Mouse (Mus musculus): ENCODE data around the gene Csgalnact2. TPM values are rescaled to one million over a fixed set of nuclear protein-coding genes. Genes with fewer than 3 reads are reported as not detected.

The Csgalnact2 gene
- polyA plus RNA-seq, 1 experiment from 2014 or later: 8.4 TPM

GRCm38 (mm10) chr6:118064968-118065530, 73.9 kb downstream of the Csgalnact2 start:
- no peak overlapping the region for H3K27ac ChIP-seq (ENCODE audit: low read depth, low read length)
- H3K36me3 ChIP-seq (ENCODE audit: control insufficient read depth, insufficient read depth, low read length): no peaks in the 10 kb centered on the region
- ATAC-seq (ENCODE audit: insufficient read depth, low FRiP score, low TSS enrichment): peak; percentile 45; the same call in 1 of the 2 replicates
- 7% methylated on average over 7 of the region's 7 CpGs for WGBS
- H3K9ac ChIP-seq (ENCODE audit: low read length): no peak overlapping the region
- H3K4me2 ChIP-seq (ENCODE audit: low read depth): no peak overlapping the region
- H3K4me1 ChIP-seq (ENCODE audit: control insufficient read depth, insufficient read depth, low read length): peaks cover 14% of the 10 kb centered on the region
- H3K4me3 ChIP-seq (ENCODE audit: low read depth, low read length): no peak overlapping the region
- H3K9me3 ChIP-seq (ENCODE audit: control insufficient read depth, low read length): no peaks in the 10 kb centered on the region
- peak; percentile 76 for DNase-seq (ENCODE audit: low spot score)
- peaks cover 16% of the 10 kb centered on the region; the same call in 1 of the 2 replicates for H3K27me3 ChIP-seq (ENCODE audit: control insufficient read depth, insufficient read depth, low read length)

GRCm38 (mm10) chr6:118063266-118063665, 75.7 kb downstream of the Csgalnact2 start:
- Histone ChIP-seq H3K36me3 (ENCODE audit: control insufficient read depth, insufficient read depth, low read length) (no peaks in the 10 kb centered on the region), H3K9ac (ENCODE audit: low read length) (no peak overlapping the region), H3K4me1 (ENCODE audit: control insufficient read depth, insufficient read depth, low read length) (peaks cover 14% of the 10 kb centered on the region), H3K4me2 (ENCODE audit: low read depth) (no peak overlapping the region), H3K27me3 (ENCODE audit: control insufficient read depth, insufficient read depth, low read length) (peaks cover 16% of the 10 kb centered on the region; the same call in 1 of the 2 replicates), H3K27ac (ENCODE audit: low read depth, low read length) (no peak overlapping the region), H3K9me3 (ENCODE audit: control insufficient read depth, low read length) (no peaks in the 10 kb centered on the region), H3K4me3 (ENCODE audit: low read depth, low read length) (no peak overlapping the region)
- ATAC-seq (ENCODE audit: insufficient read depth, low FRiP score, low TSS enrichment) (no peak), DNase-seq (ENCODE audit: low spot score) (no peak)
- WGBS: 78% methylated on average over 5 of the region's 5 CpGs

- DNase-seq (ENCODE audit: low spot score) (no peak), ATAC-seq (ENCODE audit: insufficient read depth, low FRiP score, low TSS enrichment) (no peak)
- Histone ChIP-seq H3K4me3 (ENCODE audit: low read depth, low read length) (no peak overlapping the region), H3K9ac (ENCODE audit: low read length) (no peak overlapping the region), H3K27ac (ENCODE audit: low read depth, low read length) (no peak overlapping the region), H3K4me1 (ENCODE audit: control insufficient read depth, insufficient read depth, low read length) (peaks cover 7% of the 10 kb centered on the region), H3K9me3 (ENCODE audit: control insufficient read depth, low read length) (no peaks in the 10 kb centered on the region), H3K36me3 (ENCODE audit: control insufficient read depth, insufficient read depth, low read length) (no peaks in the 10 kb centered on the region), H3K27me3 (ENCODE audit: control insufficient read depth, insufficient read depth, low read length) (peaks cover 9% of the 10 kb centered on the region; the same call in 1 of the 2 replicates), H3K4me2 (ENCODE audit: low read depth) (no peak overlapping the region)
- 87% methylated on average over 4 of the region's 4 CpGs for whole genome bisulfite sequencing
Observed at GRCm38 (mm10) chr6:118061266-118061665, 77.7 kb downstream of the Csgalnact2 start.

Small RNA genes lying within 50 kb of the gene (microRNA-seq; reads per million reads assigned to microRNA genes)
- gene Mir7044: not detected

Other genes with a start within 250 kb of the Csgalnact2 start
- gene Hnrnpf, start 238.8 kb downstream of the Csgalnact2 start, polyA plus RNA-seq (2014; fragmentation: Nextera tagmentation; extraction: Ambion mirVana): 688 and 701 TPM in 2 replicates
- gene Fxyd4, start 201.4 kb downstream of the Csgalnact2 start, polyA plus RNA-seq (2014; fragmentation: Nextera tagmentation; extraction: Ambion mirVana): 1.3 and 1.9 TPM in 2 replicates
- gene Rasgef1a, start 127.7 kb downstream of the Csgalnact2 start, polyA plus RNA-seq (2014; fragmentation: Nextera tagmentation; extraction: Ambion mirVana): 0.13 and 0.14 TPM in 2 replicates
- gene Ret, start 58.6 kb upstream of the Csgalnact2 start, polyA plus RNA-seq (2014; fragmentation: Nextera tagmentation; extraction: Ambion mirVana): 9.0 and 12.0 TPM in 2 replicates

Measured in neural tube, embryonic 11.5 days (tissue).